Mouse (Mus musculus): ENCODE results near the gene Slc17a7. TPM values are rescaled to one million over a fixed set of nuclear protein-coding genes. Genes with fewer than 3 reads are reported as not detected.

The Slc17a7 gene
- polyA plus RNA-seq, 1 experiment from 2014 or later = not detected

- peak overlapping the region; percentile 92; the same call in 1 of the 2 replicates for H3K27ac ChIP-seq (replicated peaks)
- peak overlapping the region; percentile 98; the same call in 1 of the 2 replicates for H3K9ac ChIP-seq (ENCODE audit: low read length)
- H3K9me3 ChIP-seq (ENCODE audit: control insufficient read depth, low read length) = no peaks in the 10 kb centered on the region
- H3K4me2 ChIP-seq (replicated peaks; ENCODE audit: low read depth) = peak overlapping the region; percentile 82; the same call in 1 of the 2 replicates
- peaks cover 18% of the 10 kb centered on the region for H3K36me3 ChIP-seq (ENCODE audit: control insufficient read depth, insufficient read depth, low read length)
- 62% methylated on average over 17 of the region's 17 CpGs for WGBS
- 0 out of 2 replicates have a peak, but pooled peaks cover 5% of the 10 kb centered on the region for H3K4me1 ChIP-seq (replicated peaks; ENCODE audit: control insufficient read depth, insufficient read depth)
- peak overlapping the region; percentile 99 for H3K4me3 ChIP-seq (ENCODE audit: low read depth, low read length)
- TF ChIP-seq CTCF (IDR thresholded peaks at IDR 0.05; ENCODE audit: low read depth) (no peak), EP300 (optimal IDR thresholded peaks at IDR 0.05) (no peak)
- ATAC-seq (ENCODE audit: low FRiP score, low TSS enrichment) = no peak
- H3K27me3 ChIP-seq (ENCODE audit: control insufficient read depth, insufficient read depth, low read length) = no peaks in the 10 kb centered on the region
- DNase-seq (ENCODE audit: low spot score) = no peak
Observed at GRCm38 (mm10) chr7:45126147-45126843, 37.5 kb upstream of the Slc17a7 start.

- DNase-seq (ENCODE audit: low spot score) (no peak), ATAC-seq (ENCODE audit: low FRiP score, low TSS enrichment) (no peak)
- Histone ChIP-seq H3K4me2 (replicated peaks; ENCODE audit: low read depth) (peak overlapping the region; percentile 82), H3K4me3 (ENCODE audit: low read depth, low read length) (peak overlapping the region; percentile 99), H3K9me3 (ENCODE audit: control insufficient read depth, low read length) (no peaks in the 10 kb centered on the region), H3K4me1 (replicated peaks; ENCODE audit: control insufficient read depth, insufficient read depth) (0 out of 2 replicates have a peak, but pooled peaks cover 5% of the 10 kb centered on the region), H3K36me3 (ENCODE audit: control insufficient read depth, insufficient read depth, low read length) (peaks cover 11% of the 10 kb centered on the region), H3K9ac (ENCODE audit: low read length) (peak overlapping the region; percentile 98), H3K27ac (replicated peaks) (peak overlapping the region; percentile 92), H3K27me3 (ENCODE audit: control insufficient read depth, insufficient read depth, low read length) (no peaks in the 10 kb centered on the region)
- TF ChIP-seq CTCF (IDR thresholded peaks at IDR 0.05; ENCODE audit: low read depth) = peak; percentile 48
- no peak for TF ChIP-seq EP300 (optimal IDR thresholded peaks at IDR 0.05)
- WGBS = 34% methylated on average over 21 of the region's 21 CpGs
Observed at GRCm38 (mm10) chr7:45126844-45127699, 36.7 kb upstream of the Slc17a7 start.

- H3K4me1 ChIP-seq (replicated peaks; ENCODE audit: control insufficient read depth, insufficient read depth) = 0 out of 2 replicates have a peak, but pooled peaks cover 5% of the 10 kb centered on the region
Observed at GRCm38 (mm10) chr7:45127700-45128224, 36.0 kb upstream of the Slc17a7 start.

GRCm38 (mm10) chr7:45128624-45129246 is 35.0 kb upstream of the Slc17a7 start, which contains the start of gene Rpl13a:
Rpl13a (minus strand) TSS chr7:45128761.
- under 1% methylated on average over 48 of the region's 48 CpGs for WGBS
- peak; percentile 75 for TF ChIP-seq EP300 (optimal IDR thresholded peaks at IDR 0.05)
- peak; percentile 91 for TF ChIP-seq CTCF (IDR thresholded peaks at IDR 0.05; ENCODE audit: low read depth)
- Histone ChIP-seq H3K9ac (ENCODE audit: low read length) (peak within 1 kb of the TSS; percentile 98), H3K27ac (replicated peaks) (peak within 1 kb of the TSS; percentile 92), H3K4me3 (ENCODE audit: low read depth, low read length) (peak within 1 kb of the TSS; percentile 99), H3K27me3 (ENCODE audit: control insufficient read depth, insufficient read depth, low read length) (no peaks in the 10 kb centered on the region), H3K36me3 (ENCODE audit: control insufficient read depth, insufficient read depth, low read length) (peaks cover 11% of the 10 kb centered on the region), H3K4me2 (replicated peaks; ENCODE audit: low read depth) (peak within 1 kb of the TSS; percentile 82), H3K4me1 (replicated peaks; ENCODE audit: control insufficient read depth, insufficient read depth) (0 out of 2 replicates have a peak, but pooled peaks cover 2% of the 10 kb centered on the region), H3K9me3 (ENCODE audit: control insufficient read depth, low read length) (no peaks in the 10 kb centered on the region)
- ATAC-seq (ENCODE audit: low FRiP score, low TSS enrichment) (peak; percentile 92), DNase-seq (ENCODE audit: low spot score) (peak; percentile 98)

More at GRCm38 (mm10) chr7:45127700-45128224, 36.0 kb upstream of the Slc17a7 start:
- Histone ChIP-seq H3K27ac (replicated peaks) (peak overlapping the region; percentile 92), H3K4me2 (replicated peaks; ENCODE audit: low read depth) (peak overlapping the region; percentile 82), H3K9ac (ENCODE audit: low read length) (peak overlapping the region; percentile 98), H3K4me3 (ENCODE audit: low read depth, low read length) (peak overlapping the region; percentile 99), H3K9me3 (ENCODE audit: control insufficient read depth, low read length) (no peaks in the 10 kb centered on the region), H3K27me3 (ENCODE audit: control insufficient read depth, insufficient read depth, low read length) (no peaks in the 10 kb centered on the region), H3K36me3 (ENCODE audit: control insufficient read depth, insufficient read depth, low read length) (peaks cover 11% of the 10 kb centered on the region)
- TF ChIP-seq CTCF (IDR thresholded peaks at IDR 0.05; ENCODE audit: low read depth) (no peak), EP300 (optimal IDR thresholded peaks at IDR 0.05) (no peak)
- ATAC-seq (ENCODE audit: low FRiP score, low TSS enrichment) (no peak), DNase-seq (ENCODE audit: low spot score) (no peak)
- WGBS = 0% methylated on average over 6 of the region's 6 CpGs

- Histone ChIP-seq H3K27me3 (ENCODE audit: control insufficient read depth, insufficient read depth, low read length) (no peaks in the 10 kb centered on the region), H3K36me3 (ENCODE audit: control insufficient read depth, insufficient read depth, low read length) (peaks cover 11% of the 10 kb centered on the region), H3K4me3 (ENCODE audit: low read depth, low read length) (peak overlapping the region; percentile 48), H3K9ac (ENCODE audit: low read length) (peak overlapping the region; percentile 65), H3K4me2 (replicated peaks; ENCODE audit: low read depth) (peak overlapping the region; percentile 75), H3K9me3 (ENCODE audit: control insufficient read depth, low read length) (no peaks in the 10 kb centered on the region), H3K4me1 (replicated peaks; ENCODE audit: control insufficient read depth, insufficient read depth) (0 out of 2 replicates have a peak, but pooled peaks cover 2% of the 10 kb centered on the region), H3K27ac (replicated peaks) (peak overlapping the region; percentile 90)
- ATAC-seq (ENCODE audit: low FRiP score, low TSS enrichment) (no peak), DNase-seq (ENCODE audit: low spot score) (no peak)
- no peak for TF ChIP-seq EP300 (optimal IDR thresholded peaks at IDR 0.05)
- no peak for TF ChIP-seq CTCF (IDR thresholded peaks at IDR 0.05; ENCODE audit: low read depth)
- WGBS = 2% methylated on average over 17 of the region's 17 CpGs
Observed at GRCm38 (mm10) chr7:45129318-45129717, 34.4 kb upstream of the Slc17a7 start.

Data from stomach, postnatal 0 days (tissue).